Mouse (Mus musculus) kidney, postnatal 14 days (tissue): ENCODE results near the gene Mcrip2.

ENCODE experiments used
- DNase-seq: peaks from one replicate; pipeline ENCODE4 v3.0.0; 2022; ENCODE audit warnings: mixed read lengths

The Mcrip2 gene

GRCm38 (mm10) chr17:25833291-25833663 is 35.3 kb downstream of the Mcrip2 start, which contains the start of gene Stub1:
Stub1 (minus strand) TSS chr17:25833404.
- DNase-seq: peak; percentile 97

DNA sequence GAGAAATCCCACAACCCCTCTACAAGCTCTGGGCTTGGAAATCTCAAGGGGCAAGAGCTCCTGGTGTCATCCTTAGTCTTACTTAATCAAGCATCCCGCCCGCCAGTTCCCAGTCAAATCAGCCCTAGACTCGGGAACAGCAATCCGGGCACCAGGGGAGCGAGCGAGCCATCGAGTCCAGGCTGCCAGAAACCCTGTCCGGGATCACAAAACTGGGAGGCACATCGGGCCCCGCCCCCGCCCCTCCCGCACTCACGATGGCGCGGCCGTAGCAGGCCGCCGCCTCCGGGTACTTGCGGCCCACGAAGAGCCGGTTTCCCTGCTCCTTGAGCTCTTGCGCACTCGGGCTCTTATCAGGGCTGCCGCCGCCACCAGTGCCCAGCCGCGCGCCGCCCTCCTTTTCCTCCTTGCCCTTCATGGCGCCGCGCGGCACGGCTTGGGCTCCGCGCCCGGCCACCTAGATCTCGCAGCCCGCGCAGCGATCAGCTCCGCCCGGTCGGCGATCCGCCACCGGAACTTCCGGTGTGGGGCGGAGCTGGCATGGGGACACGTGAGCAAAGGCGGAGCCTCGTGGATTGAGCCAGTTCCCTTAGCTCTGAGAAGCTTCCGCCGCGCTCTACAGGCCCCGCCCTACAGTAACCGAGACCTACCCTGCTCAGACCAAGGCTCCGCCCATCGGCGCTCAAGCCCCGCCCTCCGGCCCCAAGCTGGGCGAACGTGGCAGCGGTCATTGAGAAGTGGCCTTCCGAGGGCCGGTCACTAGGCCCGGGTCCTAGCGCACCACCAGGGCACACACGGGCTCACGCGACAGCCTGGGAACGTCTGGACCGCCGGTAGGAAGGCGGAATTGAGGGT is 35.9 kb downstream of the Mcrip2 start:
- DNase-seq: peak; percentile 100

DNA sequence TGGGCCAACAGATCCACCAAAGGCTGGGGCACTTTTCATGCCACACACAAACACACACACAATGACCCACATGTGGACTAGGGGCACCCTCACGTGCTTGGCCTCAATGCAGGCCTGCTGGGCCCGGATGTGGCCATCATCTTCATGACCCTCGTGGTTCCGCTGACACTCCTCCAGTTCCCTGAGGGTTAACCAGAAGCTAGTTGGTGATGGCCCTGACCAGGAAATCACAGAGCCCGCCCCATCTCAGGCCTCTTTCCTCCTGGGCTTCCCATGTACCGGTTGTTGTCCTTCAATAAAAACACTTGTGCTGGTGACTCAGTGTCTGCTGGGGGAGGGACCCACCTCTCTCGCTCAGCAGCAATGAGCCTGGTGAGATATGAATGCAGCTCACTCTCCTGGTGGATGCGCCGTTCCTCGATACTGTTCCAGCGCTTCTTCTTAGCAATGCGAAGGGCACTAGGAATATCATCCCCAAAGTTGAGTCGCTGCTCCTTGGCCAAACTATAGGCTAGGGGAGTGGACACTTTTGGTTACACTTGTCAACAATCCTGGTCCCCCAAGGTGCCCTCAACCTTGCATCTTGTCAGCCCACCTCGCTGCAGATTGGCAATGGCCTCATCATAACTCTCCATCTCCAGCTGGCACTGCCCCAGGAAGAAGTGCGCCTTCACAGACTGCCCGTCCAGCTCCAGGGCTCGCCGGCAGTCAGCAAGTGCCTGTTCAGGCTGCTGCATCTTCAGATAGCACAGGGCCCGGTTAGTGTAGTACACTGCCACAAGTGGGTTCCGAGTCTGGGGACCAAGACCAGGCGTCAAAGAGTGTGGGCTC is 36.9 kb downstream of the Mcrip2 start:
- no peak for DNase-seq

DNA sequence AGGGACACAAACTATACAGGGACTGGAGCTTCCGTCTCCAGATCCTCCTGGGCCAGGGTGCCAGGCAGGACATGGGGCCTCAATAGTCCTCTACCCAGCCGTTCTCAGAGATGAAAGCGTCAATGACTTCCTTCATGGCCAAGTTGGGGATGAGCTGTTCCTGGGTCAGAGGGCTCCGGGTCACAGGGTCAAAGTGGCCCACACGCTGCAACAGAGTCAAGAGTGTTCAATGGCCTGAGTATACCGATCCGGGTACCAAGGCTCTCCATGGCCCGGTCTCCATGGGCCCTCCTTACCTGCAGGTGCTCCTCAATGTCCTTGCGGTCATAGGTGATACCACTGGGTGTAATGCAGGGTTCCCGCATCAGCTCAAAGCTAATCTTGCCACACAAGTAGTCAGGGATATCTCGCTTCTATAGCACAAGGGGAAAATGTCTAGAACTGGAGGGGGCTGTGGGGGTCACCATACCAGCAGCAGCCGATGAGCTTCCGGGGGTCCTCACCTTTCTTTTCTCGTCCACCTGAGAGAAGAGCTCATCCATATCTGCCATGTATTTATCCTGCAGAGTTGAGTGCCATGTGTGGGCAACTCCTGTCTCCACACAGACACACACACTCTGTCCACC is 37.6 kb downstream of the Mcrip2 start:
- DNase-seq: no peak

GRCm38 (mm10) chr17:25830200-25830753 is 38.3 kb downstream of the Mcrip2 start:
- DNase-seq: no peak

GRCm38 (mm10) chr17:25829558-25830017 is 39.0 kb downstream of the Mcrip2 start:
- DNase-seq: no peak

- DNase-seq: peak; percentile 88
These were observed 39.6 kb downstream of the Mcrip2 start, which contains the start of gene Jmjd8 for GRCm38 (mm10) chr17:25828712-25829557. Jmjd8 (plus strand) TSS chr17:25828867.

DNA sequence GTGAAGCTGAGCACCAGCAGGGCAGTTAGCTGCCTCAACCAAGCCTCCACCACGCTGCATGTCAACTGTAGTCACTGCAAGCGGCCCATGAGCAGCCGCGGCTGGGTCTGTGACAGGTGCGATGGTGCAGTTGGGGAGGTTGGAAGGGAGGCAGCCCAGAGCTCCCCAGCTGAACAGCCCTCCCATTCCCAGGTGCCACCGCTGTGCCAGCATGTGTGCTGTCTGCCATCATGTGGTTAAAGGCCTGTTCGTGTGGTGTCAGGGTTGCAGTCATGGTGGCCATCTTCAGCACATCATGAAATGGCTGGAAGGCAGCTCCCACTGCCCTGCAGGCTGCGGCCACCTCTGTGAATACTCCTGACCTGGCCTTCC is 40.4 kb downstream of the Mcrip2 start:
- no peak for DNase-seq

DNA sequence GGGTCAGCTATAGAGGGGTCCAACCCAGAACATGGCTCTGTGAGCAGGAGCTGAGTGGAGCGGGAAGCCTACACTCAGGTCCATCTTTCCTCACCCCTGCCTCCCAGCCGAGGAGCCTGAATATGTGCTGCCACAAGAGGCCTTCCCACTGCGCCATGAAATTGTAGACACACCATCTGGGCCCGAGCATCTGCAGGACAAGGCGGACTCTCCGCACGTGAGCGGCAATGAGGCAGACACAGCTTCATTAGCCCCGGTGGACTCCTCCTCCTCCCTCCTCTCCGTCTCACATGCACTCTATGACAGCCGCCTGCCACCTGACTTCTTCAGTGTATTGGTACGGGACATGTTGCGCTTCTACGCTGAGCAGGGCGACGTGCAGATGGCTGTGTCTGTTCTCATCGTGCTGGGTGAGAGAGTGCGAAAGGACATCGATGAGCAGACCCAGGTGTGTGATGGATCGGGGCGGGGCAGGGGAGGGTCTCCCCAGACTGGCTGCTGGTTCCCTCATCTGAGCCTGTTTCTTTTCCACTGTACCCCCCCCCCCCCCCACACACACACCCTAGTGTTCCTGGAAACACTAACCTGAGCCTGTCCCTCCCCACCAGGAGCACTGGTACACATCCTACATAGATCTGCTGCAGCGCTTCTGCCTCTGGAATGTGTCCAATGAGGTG is 40.9 kb downstream of the Mcrip2 start:
- no peak for DNase-seq

DNA sequence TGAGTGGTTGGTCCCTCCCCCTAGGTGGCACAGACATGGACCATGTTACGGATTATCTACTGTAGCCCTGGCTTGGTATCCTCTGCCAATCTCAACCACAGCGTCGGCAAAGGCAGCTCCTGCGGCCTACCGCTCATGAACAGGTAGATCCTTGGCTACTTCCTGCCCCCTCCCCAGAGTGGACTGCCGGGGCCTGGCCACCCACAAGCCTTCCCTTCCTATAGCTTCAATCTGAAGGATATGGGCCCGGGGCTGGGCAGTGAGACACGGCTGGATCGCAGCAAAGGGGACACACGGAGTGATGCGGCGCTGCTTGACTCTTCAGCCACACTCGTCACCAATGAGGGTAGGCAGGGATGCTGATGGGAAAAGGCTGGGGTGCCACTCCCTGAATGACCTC is 41.6 kb downstream of the Mcrip2 start:
- DNase-seq: no peak

GRCm38 (mm10) chr17:25825984-25826570 is 42.5 kb downstream of the Mcrip2 start:
- DNase-seq: no peak

DNA sequence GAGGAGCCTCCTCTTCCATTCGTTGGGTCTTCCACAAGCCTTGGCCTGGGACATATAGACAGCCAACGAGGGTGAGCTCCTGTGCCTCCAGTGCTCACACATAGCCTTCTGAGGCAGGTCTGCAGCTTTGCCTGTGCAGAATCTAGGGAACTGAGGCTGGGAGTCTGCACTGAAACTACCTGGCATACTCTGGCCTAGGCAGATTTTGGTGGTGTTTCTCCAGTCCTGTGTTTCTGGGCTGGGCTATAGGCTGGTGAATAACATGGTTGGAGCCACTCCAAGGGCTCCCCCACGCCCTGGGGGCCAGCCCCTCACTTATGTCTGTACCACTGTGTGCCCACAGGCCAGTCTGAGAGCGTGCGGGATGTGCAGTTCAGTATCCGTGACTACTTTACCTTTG is 43.3 kb downstream of the Mcrip2 start:
- no peak for DNase-seq

DNA sequence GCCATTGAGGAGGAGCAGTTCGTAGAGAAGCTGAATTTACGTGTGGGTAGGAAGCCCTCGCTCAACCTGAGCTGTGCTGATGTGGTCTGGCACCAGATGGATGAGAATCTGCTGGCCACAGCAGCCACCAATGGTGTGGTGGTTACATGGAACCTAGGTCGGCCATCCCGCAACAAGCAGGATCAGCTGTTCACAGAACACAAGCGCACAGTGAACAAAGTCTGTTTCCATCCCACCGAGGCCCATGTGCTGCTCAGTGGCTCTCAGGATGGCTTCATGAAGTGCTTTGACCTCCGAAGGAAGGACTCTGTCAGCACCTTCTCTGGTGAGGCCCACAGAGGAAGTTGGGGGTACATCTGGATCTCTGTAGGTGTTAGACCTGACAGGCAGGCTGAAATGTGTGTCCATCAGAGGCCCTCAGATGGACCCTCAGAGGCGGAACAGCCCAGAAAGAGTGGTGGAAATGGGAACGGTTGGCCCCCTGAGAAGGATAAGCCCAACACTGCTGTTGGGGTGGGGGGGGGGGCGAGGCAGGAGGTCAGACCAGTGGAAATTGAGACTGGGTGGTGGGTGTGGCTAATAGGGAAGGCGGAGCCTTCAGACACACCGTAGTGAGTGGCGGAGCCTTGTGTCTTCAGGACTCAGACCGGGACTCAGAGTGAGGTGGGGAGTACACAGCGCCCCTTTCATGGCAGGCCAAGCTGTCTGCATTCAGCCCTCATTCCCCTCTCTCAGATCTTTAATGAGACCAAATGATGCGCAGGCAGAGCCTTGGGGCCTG is 44.0 kb downstream of the Mcrip2 start:
- DNase-seq: no peak

GRCm38 (mm10) chr17:25823452-25823851 is 45.1 kb downstream of the Mcrip2 start, which contains the start of gene Wdr24:
Wdr24 (plus strand) TSS chr17:25823627.
- DNase-seq: peak; percentile 86

- DNase-seq: no peak
These were observed 49.4 kb downstream of the Mcrip2 start for GRCm38 (mm10) chr17:25818851-25819780.

- DNase-seq: no peak
These were observed 50.9 kb downstream of the Mcrip2 start for GRCm38 (mm10) chr17:25817662-25818061.
